Mouse (Mus musculus) lung, embryonic 14.5 days (tissue): Measurements from ENCODE around the gene Jchain. TPM values are rescaled to one million over a fixed set of nuclear protein-coding genes. Genes with fewer than 3 reads are reported as not detected.

ENCODE experiments used
- ATAC-seq: fragments of 200-750 bp; cut with Nextera tagmentation; 2 replicates; pipeline ENCODE4 v1.8.0; 2017; ENCODE audit warnings: mild to moderate bottlenecking, moderate TSS enrichment, moderate library complexity; ENCODE audit not compliant: insufficient read depth
- DNase-seq: peaks from one replicate; pipeline ENCODE4 v3.0.0-alpha.2; 2015
- H3K27ac ChIP-seq: fragments of 300-500 bp; sonication (generic); 2 replicates; pipeline ENCODE4 v1.5.1; 2014; ENCODE audit warnings: low read depth, mild to moderate bottlenecking, moderate library complexity
- H3K27me3 ChIP-seq: fragments of 300-500 bp; sonication (generic); 2 replicates; pipeline ENCODE4 v1.6.1; 2014; ENCODE audit warnings: low read length, control low read depth; ENCODE audit not compliant: insufficient read depth
- H3K36me3 ChIP-seq: fragments of 300-500 bp; sonication (generic); 2 replicates; pipeline ENCODE4 v1.6.1; 2014; ENCODE audit warnings: control low read depth; ENCODE audit not compliant: insufficient read depth
- H3K4me1 ChIP-seq: fragments of 300-500 bp; sonication (generic); 2 replicates; pipeline ENCODE4 v1.6.1; 2014; ENCODE audit warnings: antibody characterized with exemption, control low read depth; ENCODE audit not compliant: insufficient read depth
- H3K4me2 ChIP-seq: fragments of 300-500 bp; sonication (generic); 2 replicates; pipeline ENCODE4 v1.6.1; 2014; ENCODE audit warnings: mild to moderate bottlenecking
- H3K4me3 ChIP-seq: fragments of 300-500 bp; sonication (generic); 2 replicates; pipeline ENCODE4 v1.5.1; 2014; ENCODE audit warnings: low read depth, low read length
- H3K9ac ChIP-seq: fragments of 300-500 bp; sonication (generic); 2 replicates; pipeline ENCODE4 v1.6.1; 2014
- H3K9me3 ChIP-seq: fragments of 300-500 bp; sonication (generic); 2 replicates; pipeline ENCODE4 v1.6.1; 2016; ENCODE audit warnings: low read depth, low read length, control low read depth
- CTCF ChIP-seq: IDR thresholded peaks from 2 replicates; pipeline ENCODE4 v1.5.1; 2016; ENCODE audit warnings: antibody characterized with exemption, low read depth
- WGBS: fragments of 180-500 bp; shearing (Covaris S2); extraction: QIAGEN DNeasy Blood & Tissue Kit; methylation state at CpG from one replicate; pipeline ENCODE4 v1.1.7; 2014; 5-methylcytosine and 5-hydroxymethylcytosine counted together
- polyA plus RNA-seq: library from polyadenylated mRNA; unstranded; fragments of >200 nt; fragmentation: Nextera tagmentation; extraction: Ambion mirVana; gene quantifications from 2 replicates; pipeline ENCODE4 v1.2.1, GENCODE M21; 2014

Gene Jchain
- polyA plus RNA-seq: 0.22 TPM in 1 of 2 replicates, not detected in the other

- H3K9ac ChIP-seq: no peak within 1 kb of the TSS
- WGBS: 83% methylated on average over 3 of the region's 3 CpGs
- DNase-seq (no peak), ATAC-seq (no peak)
- H3K4me1 ChIP-seq: no peaks in the 10 kb centered on the region
- no peak within 1 kb of the TSS for H3K27ac ChIP-seq
- no peaks in the 10 kb centered on the region for H3K36me3 ChIP-seq
- H3K4me2 ChIP-seq: no peak within 1 kb of the TSS
- no peak within 1 kb of the TSS for H3K4me3 ChIP-seq
- no peaks in the 10 kb centered on the region for H3K27me3 ChIP-seq
- no peaks in the 10 kb centered on the region for H3K9me3 ChIP-seq
- TF ChIP-seq CTCF: no peak
Measured at GRCm38 (mm10) chr5:88527657-88528056, at the start of gene Jchain. TSS of gene Jchain (minus strand) at chr5:88527891.

- ATAC-seq: peak; percentile 68
- Histone ChIP-seq H3K4me1 (peaks cover 4% of the 10 kb centered on the region; the same call in 1 of the 2 replicates), H3K4me2 (no peak overlapping the region), H3K36me3 (peaks cover 5% of the 10 kb centered on the region; the same call in 1 of the 2 replicates), H3K9ac (no peak overlapping the region), H3K9me3 (no peaks in the 10 kb centered on the region), H3K27me3 (no peaks in the 10 kb centered on the region), H3K27ac (no peak overlapping the region), H3K4me3 (no peak overlapping the region)
- 51% methylated on average over 3 of the region's 3 CpGs for WGBS
- TF ChIP-seq CTCF: no peak
- peak; percentile 17 for DNase-seq
Measured at GRCm38 (mm10) chr5:88575506-88576338, 48.0 kb upstream of the Jchain start.

- DNase-seq: no peak
- H3K4me2 ChIP-seq: no peak overlapping the region
- TF ChIP-seq CTCF: no peak
Measured at GRCm38 (mm10) chr5:88574829-88575228, 47.1 kb upstream of the Jchain start.

GRCm38 (mm10) chr5:88569541-88569940 lies 41.9 kb upstream of the Jchain start:
- Histone ChIP-seq H3K27ac (no peak overlapping the region), H3K9me3 (no peaks in the 10 kb centered on the region), H3K4me3 (no peak overlapping the region), H3K4me1 (no peaks in the 10 kb centered on the region), H3K36me3 (peaks cover 8% of the 10 kb centered on the region; the same call in 1 of the 2 replicates), H3K9ac (no peak overlapping the region), H3K27me3 (no peaks in the 10 kb centered on the region), H3K4me2 (no peak overlapping the region)
- 86% methylated on average over 3 of the region's 3 CpGs for WGBS
- no peak for TF ChIP-seq CTCF
- no peak for ATAC-seq
- no peak for DNase-seq

More at GRCm38 (mm10) chr5:88574829-88575228, 47.1 kb upstream of the Jchain start:
- Histone ChIP-seq H3K36me3 (peaks cover 10% of the 10 kb centered on the region; the same call in 1 of the 2 replicates), H3K4me3 (no peak overlapping the region), H3K27me3 (no peaks in the 10 kb centered on the region), H3K9me3 (no peaks in the 10 kb centered on the region), H3K27ac (no peak overlapping the region), H3K9ac (no peak overlapping the region), H3K4me1 (peaks cover 4% of the 10 kb centered on the region; the same call in 1 of the 2 replicates)
- ATAC-seq: no peak
- WGBS: 84% methylated on average over 3 of the region's 3 CpGs

- Histone ChIP-seq H3K36me3 (peaks cover 8% of the 10 kb centered on the region; the same call in 1 of the 2 replicates), H3K4me2 (peak overlapping the region; percentile 80), H3K4me3 (peak overlapping the region; percentile 82), H3K9ac (peak overlapping the region; percentile 76), H3K27me3 (no peaks in the 10 kb centered on the region), H3K9me3 (no peaks in the 10 kb centered on the region), H3K27ac (peak overlapping the region; percentile 87), H3K4me1 (no peaks in the 10 kb centered on the region)
- peak; percentile 47 for ATAC-seq
- WGBS: 1% methylated on average over 14 of the region's 14 CpGs
- no peak for TF ChIP-seq CTCF
- peak; percentile 69 for DNase-seq
Measured at GRCm38 (mm10) chr5:88566034-88566841, 38.5 kb upstream of the Jchain start.

GRCm38 (mm10) chr5:88565148-88566033 lies 37.7 kb upstream of the Jchain start:
- Histone ChIP-seq H3K4me3 (peak overlapping the region; percentile 82), H3K27me3 (no peaks in the 10 kb centered on the region), H3K27ac (peak overlapping the region; percentile 87), H3K4me2 (peak overlapping the region; percentile 80), H3K36me3 (peaks cover 2% of the 10 kb centered on the region; the same call in 1 of the 2 replicates), H3K9ac (peak overlapping the region; percentile 76), H3K4me1 (no peaks in the 10 kb centered on the region), H3K9me3 (no peaks in the 10 kb centered on the region)
- peak; percentile 77 for ATAC-seq
- peak; percentile 75 for DNase-seq
- under 1% methylated on average over 90 of the region's 119 CpGs for WGBS
- TF ChIP-seq CTCF: no peak
